Mouse (Mus musculus): Measurements from ENCODE around the gene Avpi1.

DNA sequence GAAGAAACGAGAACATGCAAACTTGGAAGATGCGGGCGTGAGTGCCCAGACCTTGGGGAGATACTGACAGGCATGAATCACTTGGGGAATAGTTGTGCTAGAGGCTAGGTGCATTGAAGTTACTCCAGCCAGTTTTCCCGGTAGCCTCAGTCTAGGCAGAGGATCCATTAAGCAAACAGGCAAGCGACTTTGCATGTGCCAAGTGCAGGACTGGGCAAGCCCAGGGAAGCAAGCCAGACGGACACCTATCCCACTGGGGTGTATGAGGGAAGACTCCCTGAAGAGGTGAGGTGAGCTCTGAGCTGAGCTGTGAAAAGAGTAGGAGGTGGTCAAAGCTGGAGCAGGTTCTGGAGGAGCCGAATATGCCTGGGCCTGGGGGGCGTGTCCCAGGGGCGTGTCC lies 38.6 kb upstream of the Avpi1 start:
- TF ChIP-seq CTCF (IDR thresholded peaks at IDR 0.05; ENCODE audit: borderline replicate concordance, insufficient read depth, low read depth, low read length): no peak
- no peak for TF ChIP-seq POLR2A (IDR thresholded peaks at IDR 0.05; ENCODE audit: borderline replicate concordance, insufficient read depth, low read length)

All from cerebellum, adult 2 months (tissue).